Mouse (Mus musculus) C2C12 (cell line): ENCODE data around the gene Vmn2r28.

Experiments used
- CEBPB ChIP-seq: IDR thresholded peaks from one replicate; pipeline ENCODE4 v1.6.1; 2011; ENCODE audit warnings: low read depth, mild to moderate bottlenecking, control low read depth, moderate library complexity
- CTCF ChIP-seq: IDR thresholded peaks from one replicate; pipeline ENCODE4 v1.5.1; 2011; ENCODE audit not compliant: control insufficient read depth, insufficient read depth, insufficient read length
- MAX ChIP-seq: IDR thresholded peaks from one replicate; pipeline ENCODE4 v1.6.1; 2011; ENCODE audit warnings: mild to moderate bottlenecking, control low read depth
- MYOG ChIP-seq: IDR thresholded peaks from one replicate; pipeline ENCODE4 v1.6.1; 2011; ENCODE audit not compliant: control insufficient read depth, insufficient read length; ENCODE audit errors: extremely low read depth
- USF1 ChIP-seq: IDR thresholded peaks from one replicate; pipeline ENCODE4 v1.6.1; 2011; ENCODE audit warnings: low read depth, mild to moderate bottlenecking, control low read depth, moderate library complexity

GRCm38 (mm10) chr7:5456674-5457073 is 37.1 kb downstream of the Vmn2r28 start, which contains the start of gene Vmn1r59:
- TF ChIP-seq CTCF (no peak), USF1 (no peak), CEBPB (no peak), MAX (no peak), MYOG (no peak)
